Comparison of ENCODE assay signal across 16 mouse cellular contexts in genomic region chr5:133027590-133027989, GRCm38 (mm10).
DNase-seq lines count a peak whose midpoint lies in the region; ATAC-seq and TF ChIP-seq lines count a peak whose summit lies in the region.
"Had no signal": no experiment of that assay in that cellular context is flagged by ENCODE, and none has a peak within 500 bp of the region (broad histone marks: within the 10 kb centered on the region; RNA-seq: fewer than 3 reads in every experiment).

No protein-coding gene starts in this region.

- no peak for TF ChIP-seq POLR2A in MEL (IDR thresholded peaks at IDR 0.05; ENCODE audit: control insufficient read depth in 1 of 2, insufficient read depth in 1 of 2, low read depth in 1 of 2, low read length in 2 of 2, poor library complexity in 1 of 2)

- peak; percentile 42 for TF ChIP-seq CTCF in intestine, postnatal 0 days (IDR thresholded peaks at IDR 0.05; ENCODE audit: low read depth)
- TF ChIP-seq CTCF in lung, postnatal 0 days (IDR thresholded peaks at IDR 0.05) = peak; percentile 30; the same call in 1 of the 2 replicates
- peak in 2 of 3 experiments; percentile 13 to 39; a peak in 4 of 6 replicates for TF ChIP-seq CTCF in MEL (IDR thresholded peaks at IDR 0.05 in 2 of 3, conservative IDR thresholded peaks at IDR 0.05 in 1 of 3; ENCODE audit: control insufficient read depth in 1 of 3, insufficient read depth in 1 of 3, low read depth in 2 of 3, low read length in 3 of 3, poor library complexity in 1 of 3, severe bottlenecking in 1 of 3)

- H3K9ac ChIP-seq in intestine, postnatal 0 days (ENCODE audit: low read depth, low read length) = no peak overlapping the region
- no peak overlapping the region for H3K9ac ChIP-seq in intestine, embryonic 15.5 days
- H3K9ac ChIP-seq in lung, postnatal 0 days (replicated peaks; ENCODE audit: low read depth) = no peak overlapping the region
- H3K9ac ChIP-seq in MEL (ENCODE audit: control insufficient read depth, low read depth, low read length, poor library complexity, severe bottlenecking) = no peak overlapping the region
- H3K9ac ChIP-seq: embryonic facial prominence, embryonic 15.5 days; limb, embryonic 13.5 days had no signal

- TF ChIP-seq EP300 in lung, postnatal 0 days (IDR thresholded peaks at IDR 0.05) = no peak
- no peak for TF ChIP-seq EP300 in MEL (IDR thresholded peaks at IDR 0.05; ENCODE audit: low read depth in 1 of 2, low read length in 2 of 2)

- H3K4me3 ChIP-seq in intestine, postnatal 0 days (ENCODE audit: low read depth, low read length) = no peak overlapping the region
- H3K4me3 ChIP-seq in intestine, embryonic 15.5 days (replicated peaks) = no peak overlapping the region
- H3K4me3 ChIP-seq in lung, postnatal 0 days (ENCODE audit: low read depth, low read length) = no peak overlapping the region
- H3K4me3 ChIP-seq in MEL (ENCODE audit: control insufficient read depth in 1 of 2, insufficient read depth in 1 of 2, low read depth in 2 of 2, low read length in 2 of 2) = no peak overlapping the region
- H3K4me3 ChIP-seq in embryonic facial prominence, embryonic 10.5 days = no peak overlapping the region
- H3K4me3 ChIP-seq: embryonic facial prominence, embryonic 15.5 days; limb, embryonic 13.5 days had no signal

- ATAC-seq in intestine, postnatal 0 days = no peak
- no peak for ATAC-seq in intestine, embryonic 15.5 days
- no peak for ATAC-seq in lung, postnatal 0 days

- no peaks in the 10 kb centered on the region for H3K27me3 ChIP-seq in intestine, postnatal 0 days (replicated peaks; ENCODE audit: control insufficient read depth, insufficient read depth, low read length)
- H3K27me3 ChIP-seq in intestine, embryonic 15.5 days (replicated peaks) = no peaks in the 10 kb centered on the region
- H3K27me3 ChIP-seq in lung, postnatal 0 days (replicated peaks; ENCODE audit: insufficient read depth, low read length) = no peaks in the 10 kb centered on the region
- H3K27me3 ChIP-seq in MEL (ENCODE audit: control insufficient read depth in 1 of 2, insufficient read depth in 2 of 2, low read length in 2 of 2) = no peaks in the 10 kb centered on the region
- no peaks in the 10 kb centered on the region for H3K27me3 ChIP-seq in embryonic facial prominence, embryonic 10.5 days (replicated peaks; ENCODE audit: low read depth, poor library complexity, severe bottlenecking)
- H3K27me3 ChIP-seq: embryonic facial prominence, embryonic 15.5 days; limb, embryonic 13.5 days had no signal

- H3K4me1 ChIP-seq in intestine, postnatal 0 days (replicated peaks; ENCODE audit: control insufficient read depth, insufficient read depth, low read length) = no peaks in the 10 kb centered on the region
- H3K4me1 ChIP-seq in intestine, embryonic 15.5 days (replicated peaks) = no peaks in the 10 kb centered on the region
- H3K4me1 ChIP-seq in lung, postnatal 0 days (ENCODE audit: insufficient read depth, low read depth, low read length) = no peaks in the 10 kb centered on the region
- no peaks in the 10 kb centered on the region for H3K4me1 ChIP-seq in MEL (ENCODE audit: control insufficient read depth in 1 of 2, insufficient read depth in 2 of 2, low read length in 2 of 2)
- no peaks in the 10 kb centered on the region for H3K4me1 ChIP-seq in embryonic facial prominence, embryonic 10.5 days
- H3K4me1 ChIP-seq: embryonic facial prominence, embryonic 15.5 days had no signal

- no peak overlapping the region for H3K27ac ChIP-seq in intestine, postnatal 0 days (ENCODE audit: low read depth, low read length)
- H3K27ac ChIP-seq in intestine, embryonic 15.5 days = no peak overlapping the region
- H3K27ac ChIP-seq in lung, postnatal 0 days (ENCODE audit: low read length) = no peak overlapping the region
- H3K27ac ChIP-seq in MEL (ENCODE audit: control insufficient read depth, low read depth, low read length) = no peak overlapping the region
- H3K27ac ChIP-seq in embryonic facial prominence, embryonic 10.5 days (replicated peaks) = no peak overlapping the region
- H3K27ac ChIP-seq: embryonic facial prominence, embryonic 15.5 days; limb, embryonic 13.5 days had no signal

- WGBS in intestine, postnatal 0 days = 88% methylated on average over 4 of the region's 4 CpGs
- WGBS in intestine, embryonic 15.5 days = 89% methylated on average over 4 of the region's 4 CpGs
- 89% methylated on average over 4 of the region's 4 CpGs for WGBS in lung, postnatal 0 days
- WGBS in embryonic facial prominence, embryonic 10.5 days = 87% methylated on average over 4 of the region's 4 CpGs

- no peak for DNase-seq in lung, postnatal 0 days (ENCODE audit: low spot score)
- DNase-seq in lung, postnatal 36 days = no peak
- DNase-seq in MEL (ENCODE audit: low read depth, low spot score) = peak; percentile 9
- peak; percentile 13 for DNase-seq in embryonic facial prominence, embryonic 10.5 days (ENCODE audit: low spot score)
- no peak for DNase-seq in layer of hippocampus, postnatal 36 days
- DNase-seq: adrenal gland, postnatal 25 days; cerebellum, adult 9-11 months; gastrocnemius, postnatal 25 days; lung, adult 18-20 months; midbrain, embryonic 14.5 days; thymus, adult 18-20 months had no signal

- peaks cover 5% of the 10 kb centered on the region; the same call in 1 of the 2 replicates for H3K9me3 ChIP-seq in intestine, postnatal 0 days (ENCODE audit: control insufficient read depth)
- H3K9me3 ChIP-seq in intestine, embryonic 15.5 days = no peaks in the 10 kb centered on the region
- no peaks in the 10 kb centered on the region; the same call in 1 of the 2 replicates for H3K9me3 ChIP-seq in lung, postnatal 0 days (ENCODE audit: low read length)
- H3K9me3 ChIP-seq in MEL (replicated peaks; ENCODE audit: insufficient read depth, low read length) = no peaks in the 10 kb centered on the region
- H3K9me3 ChIP-seq in embryonic facial prominence, embryonic 10.5 days = peaks cover 7% of the 10 kb centered on the region; the same call in 1 of the 2 replicates
- H3K9me3 ChIP-seq: embryonic facial prominence, embryonic 15.5 days had no signal

- H3K79me2 ChIP-seq in MEL (ENCODE audit: control insufficient read depth, insufficient read depth, low read length, poor library complexity) = no peaks in the 10 kb centered on the region

- no peaks in the 10 kb centered on the region for H3K36me3 ChIP-seq in intestine, postnatal 0 days (ENCODE audit: control insufficient read depth, insufficient read depth)
- no peaks in the 10 kb centered on the region for H3K36me3 ChIP-seq in intestine, embryonic 15.5 days
- H3K36me3 ChIP-seq in lung, postnatal 0 days (ENCODE audit: insufficient read depth, low read length) = no peaks in the 10 kb centered on the region
- H3K36me3 ChIP-seq in MEL (ENCODE audit: control insufficient read depth in 1 of 2, insufficient read depth in 2 of 2, low read length in 2 of 2) = no peaks in the 10 kb centered on the region
- no peaks in the 10 kb centered on the region for H3K36me3 ChIP-seq in embryonic facial prominence, embryonic 10.5 days (replicated peaks)
- H3K36me3 ChIP-seq: embryonic facial prominence, embryonic 15.5 days; limb, embryonic 13.5 days had no signal

- H3K4me2 ChIP-seq in intestine, postnatal 0 days (replicated peaks; ENCODE audit: low read depth) = no peak overlapping the region
- no peak overlapping the region for H3K4me2 ChIP-seq in intestine, embryonic 15.5 days (replicated peaks)
- no peak overlapping the region for H3K4me2 ChIP-seq in lung, postnatal 0 days (replicated peaks; ENCODE audit: low read depth, low read length)
- H3K4me2 ChIP-seq: embryonic facial prominence, embryonic 15.5 days; heart, embryonic 11.5 days; limb, embryonic 13.5 days had no signal

- no peak; the same call in 1 of the 2 replicates for TF ChIP-seq RAD21 in MEL (IDR thresholded peaks at IDR 0.05; ENCODE audit: low read depth, low read length)

TF ChIP-seq in MEL, 35 proteins besides CTCF, POLR2A, EP300 and RAD21:
- no peak for TF ChIP-seq RCOR1 (IDR thresholded peaks at IDR 0.05; ENCODE audit: low read depth, low read length)
- no peak for TF ChIP-seq ZC3H11A (IDR thresholded peaks at IDR 0.05; ENCODE audit: low read depth, low read length)
- no peak for TF ChIP-seq MYC (IDR thresholded peaks at IDR 0.05; ENCODE audit: low read depth, low read length)
- TF ChIP-seq ZMIZ1 (IDR thresholded peaks at IDR 0.05; ENCODE audit: low read depth, low read length) = no peak
- TF ChIP-seq NRF1 (IDR thresholded peaks at IDR 0.05; ENCODE audit: insufficient read depth, low read depth, low read length, poor library complexity, severe bottlenecking) = no peak
- TF ChIP-seq POLR2AphosphoS5 (IDR thresholded peaks at IDR 0.05; ENCODE audit: borderline replicate concordance, low read depth, low read length) = no peak
- no peak for TF ChIP-seq POLR2AphosphoS2 (IDR thresholded peaks at IDR 0.05; ENCODE audit: low read length)
- no peak for TF ChIP-seq TBP (IDR thresholded peaks at IDR 0.05; ENCODE audit: low read depth, low read length)
- no peak for TF ChIP-seq SIN3A (IDR thresholded peaks at IDR 0.05; ENCODE audit: low read length)
- TF ChIP-seq USF1 (IDR thresholded peaks at IDR 0.05; ENCODE audit: low read depth, low read length) = no peak
- TF ChIP-seq MXI1 (IDR thresholded peaks at IDR 0.05; ENCODE audit: low read depth, low read length) = no peak
- no peak for TF ChIP-seq ZNF384 (IDR thresholded peaks at IDR 0.05; ENCODE audit: low read depth, low read length)
- TF ChIP-seq KAT2A (conservative IDR thresholded peaks at IDR 0.05; ENCODE audit: low read depth, low read length) = no peak
- TF ChIP-seq ZKSCAN1 (IDR thresholded peaks at IDR 0.05; ENCODE audit: low read depth, low read length) = no peak
- TF ChIP-seq MYB (IDR thresholded peaks at IDR 0.05; ENCODE audit: low read depth, low read length) = no peak
- TF ChIP-seq MAX (IDR thresholded peaks at IDR 0.05; ENCODE audit: low read length) = no peak
- no peak for TF ChIP-seq MAZ (IDR thresholded peaks at IDR 0.05; ENCODE audit: low read depth, low read length)

Comparison
In these comparisons a context has a peak if more than half of its experiments do, and no peak if none do; other contexts are left out.
1. DNase-seq: peak in MEL (single experiment) and embryonic facial prominence, embryonic 10.5 days (single experiment); none in lung, postnatal 0 days (single experiment), lung, postnatal 36 days (single experiment) and layer of hippocampus, postnatal 36 days (0 of 2).
2. Peak in every context shown above with its lines, with median percentiles within 50 percentile points of each other: CTCF ChIP-seq.